Mouse (Mus musculus): Measurements from ENCODE around the gene Acta1.

GRCm38 (mm10) chr8:123849352-123849751 is 45.2 kb downstream of the Acta1 start:
- TF ChIP-seq CTCF (IDR thresholded peaks at IDR 0.05; ENCODE audit: insufficient read depth, low read depth, low read length) = no peak
- no peak for TF ChIP-seq POLR2A (IDR thresholded peaks at IDR 0.05; ENCODE audit: insufficient read depth, low read depth, low read length)
